Mouse (Mus musculus): Measurements from ENCODE around the gene Sertad3.

DNA sequence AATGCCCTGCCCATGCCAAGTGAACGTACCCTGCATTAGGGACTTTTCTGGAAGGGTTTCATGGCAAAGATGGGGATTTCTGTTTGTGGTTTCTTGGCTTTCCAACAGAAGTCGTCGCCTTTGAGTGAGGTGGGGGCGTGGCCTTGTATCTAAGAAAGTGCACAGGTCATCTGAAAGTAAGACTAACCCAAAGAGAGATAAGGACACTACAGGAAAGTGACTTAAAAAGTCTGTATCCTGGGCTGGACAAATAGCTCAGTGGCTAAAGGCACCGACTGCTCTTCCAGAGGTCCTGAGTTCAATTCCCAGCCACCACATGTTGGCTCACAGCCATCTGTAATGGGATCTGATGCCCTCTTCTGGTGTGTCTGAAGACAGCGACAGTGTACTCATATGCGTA is 5.0 kb downstream of the Sertad3 start:
- TF ChIP-seq POLR2A (IDR thresholded peaks at IDR 0.05; ENCODE audit: insufficient read depth, low read length) (no peak), CTCF (IDR thresholded peaks at IDR 0.05; ENCODE audit: low read depth, low read length) (no peak), EP300 (IDR thresholded peaks at IDR 0.05; ENCODE audit: insufficient read depth, low read depth, low read length) (no peak)

Measured in ES-Bruce4 (cell line).